Mouse (Mus musculus) brain, embryonic 14.5 days (tissue): Measurements from ENCODE around the gene Arhgef1.

Experiments used
- CTCF ChIP-seq: fragments of 200-500 bp; IDR thresholded peaks from 2 replicates; pipeline ENCODE4 v1.5.1; 2012; ENCODE audit warnings: inconsistent platforms, mild to moderate bottlenecking, moderate library complexity, borderline replicate concordance; ENCODE audit not compliant: insufficient read depth, insufficient read length; ENCODE audit errors: extremely low read depth
- POLR2A ChIP-seq: fragments of 200-500 bp; IDR thresholded peaks from 2 replicates; pipeline ENCODE4 v1.6.1; 2012; ENCODE audit warnings: mild to moderate bottlenecking, inconsistent platforms, borderline replicate concordance; ENCODE audit not compliant: poor library complexity, insufficient read depth, insufficient read length, severe bottlenecking; ENCODE audit errors: extremely low read depth

- no peak for TF ChIP-seq CTCF
- TF ChIP-seq POLR2A: no peak
These were observed 17.9 kb upstream of the Arhgef1 start for GRCm38 (mm10) chr7:24884693-24885291.
